Mouse (Mus musculus): ENCODE measurements around the gene Olfr1555-ps1. TPM values are rescaled to one million over a fixed set of nuclear protein-coding genes. Genes with fewer than 3 reads are reported as not detected.
"Not testable (repeated sequence)": the region's sequence is repeated elsewhere in the genome, so short reads cannot be mapped to it uniquely, and the experiment has no call there.

Gene Olfr1555-ps1
- polyA plus RNA-seq (2012) = not detected in 2 replicates

- TF ChIP-seq GATA1 (IDR thresholded peaks at IDR 0.05; ENCODE audit: low read length) = not testable (repeated sequence)
Observed at GRCm38 (mm10) chr19:12170062-12170599, at the start of gene Olfr1555-ps1. Gene Olfr1555-ps1, minus strand, starts transcription at chr19:12170112.

GRCm38 (mm10) chr19:12200334-12200733 lies 30.4 kb upstream of the Olfr1555-ps1 start, which contains the start of gene Olfr1431:
Gene Olfr1431, plus strand, starts transcription at chr19:12200634.
- TF ChIP-seq GATA1 (IDR thresholded peaks at IDR 0.05; ENCODE audit: low read length) = no peak

- TF ChIP-seq GATA1 (IDR thresholded peaks at IDR 0.05; ENCODE audit: low read length) = no peak
Observed at GRCm38 (mm10) chr19:12145452-12145851, 24.5 kb downstream of the Olfr1555-ps1 start.

GRCm38 (mm10) chr19:12143356-12143755 lies 26.6 kb downstream of the Olfr1555-ps1 start:
- no peak for TF ChIP-seq GATA1 (IDR thresholded peaks at IDR 0.05; ENCODE audit: low read length)

- TF ChIP-seq GATA1 (IDR thresholded peaks at IDR 0.05; ENCODE audit: low read length) = no peak
Observed at GRCm38 (mm10) chr19:12134289-12134688, 35.6 kb downstream of the Olfr1555-ps1 start.

- TF ChIP-seq GATA1 (IDR thresholded peaks at IDR 0.05; ENCODE audit: low read length) = no peak
Observed at GRCm38 (mm10) chr19:12123103-12123502, 46.8 kb downstream of the Olfr1555-ps1 start, which contains the start of gene Olfr76. Gene Olfr76, minus strand, starts transcription at chr19:12123203.

GRCm38 (mm10) chr19:12116464-12116863 lies 53.4 kb downstream of the Olfr1555-ps1 start:
- TF ChIP-seq GATA1 (IDR thresholded peaks at IDR 0.05; ENCODE audit: low read length) = no peak

GRCm38 (mm10) chr19:12115797-12116196 lies 54.1 kb downstream of the Olfr1555-ps1 start, which contains the start of gene Olfr1428:
Gene Olfr1428, minus strand, starts transcription at chr19:12115897.
- TF ChIP-seq GATA1 (IDR thresholded peaks at IDR 0.05; ENCODE audit: low read length) = no peak

Other genes starting within 250 kb of the Olfr1555-ps1 start
- 9.9 and 12.0 TPM in 2 replicates for gene Osbp, start 204.2 kb downstream of the Olfr1555-ps1 start, polyA plus RNA-seq (2012)
- not detected in 2 replicates for gene Olfr1423, start 128.8 kb downstream of the Olfr1555-ps1 start, polyA plus RNA-seq (2012)
- not detected in 2 replicates for gene Olfr1424, start 107.4 kb downstream of the Olfr1555-ps1 start, polyA plus RNA-seq (2012)
- not detected in 2 replicates for gene Olfr1425, start 92.4 kb downstream of the Olfr1555-ps1 start, polyA plus RNA-seq (2012)
- not detected in 2 replicates for gene Olfr1426, start 78.1 kb downstream of the Olfr1555-ps1 start, polyA plus RNA-seq (2012)
- gene Olfr1427, start 66.8 kb downstream of the Olfr1555-ps1 start, polyA plus RNA-seq (2012) = not detected in 2 replicates
- gene Olfr1428, start 54.2 kb downstream of the Olfr1555-ps1 start, polyA plus RNA-seq (2012) = not detected in 2 replicates
- not detected in 2 replicates for gene Olfr76, start 46.9 kb downstream of the Olfr1555-ps1 start, polyA plus RNA-seq (2012)
- not detected in 2 replicates for gene Olfr1431, start 30.5 kb upstream of the Olfr1555-ps1 start, polyA plus RNA-seq (2012)
- gene Olfr1432, start 62.5 kb upstream of the Olfr1555-ps1 start, polyA plus RNA-seq (2012) = not detected in 2 replicates
- not detected in 2 replicates for gene Olfr262, start 71.5 kb upstream of the Olfr1555-ps1 start, polyA plus RNA-seq (2012)
- not detected in 2 replicates for gene Olfr235, start 90.9 kb upstream of the Olfr1555-ps1 start, polyA plus RNA-seq (2012)
- not detected in 2 replicates for gene Olfr1434, start 109.7 kb upstream of the Olfr1555-ps1 start, polyA plus RNA-seq (2012)
- not detected in 2 replicates for gene Olfr1436, start 129.0 kb upstream of the Olfr1555-ps1 start, polyA plus RNA-seq (2012)
- not detected in 2 replicates for gene Olfr1437, start 155.0 kb upstream of the Olfr1555-ps1 start, polyA plus RNA-seq (2012)
- gene Olfr1438-ps1, start 165.8 kb upstream of the Olfr1555-ps1 start, polyA plus RNA-seq (2012) = not detected in 2 replicates
- gene Olfr1440, start 217.2 kb upstream of the Olfr1555-ps1 start, polyA plus RNA-seq (2012) = not detected in 2 replicates
- gene Olfr1441, start 247.3 kb upstream of the Olfr1555-ps1 start, polyA plus RNA-seq (2012) = not detected in 2 replicates